Mouse (Mus musculus): ENCODE results near the gene Nono. TPM values are rescaled to one million over a fixed set of nuclear protein-coding genes. Genes with fewer than 3 reads are reported as not detected.

The Nono gene
- polyA plus RNA-seq, 1 experiment from 2014 or later: 242 TPM

Other genes with a start within 250 kb of the Nono start
- gene Snx12, start 206.8 kb upstream of the Nono start, polyA plus RNA-seq (2015; fragmentation: Nextera tagmentation; extraction: Ambion mirVana): 42.2 and 48.0 TPM in 2 replicates
- gene Foxo4, start 174.8 kb upstream of the Nono start, polyA plus RNA-seq (2015; fragmentation: Nextera tagmentation; extraction: Ambion mirVana): 0.88 and 1.0 TPM in 2 replicates
- not detected in 2 replicates for gene Gm614, start 165.3 kb upstream of the Nono start, polyA plus RNA-seq (2015; fragmentation: Nextera tagmentation; extraction: Ambion mirVana)
- 6.1 and 27.4 TPM in 2 replicates for gene Il2rg, start 161.1 kb upstream of the Nono start, polyA plus RNA-seq (2015; fragmentation: Nextera tagmentation; extraction: Ambion mirVana)
- not detected in 2 replicates for gene Gm20489, start 160.3 kb upstream of the Nono start, polyA plus RNA-seq (2015; fragmentation: Nextera tagmentation; extraction: Ambion mirVana)
- gene Med12, start 155.3 kb upstream of the Nono start, polyA plus RNA-seq (2015; fragmentation: Nextera tagmentation; extraction: Ambion mirVana): 21.9 and 23.7 TPM in 2 replicates
- 72.1 and 77.2 TPM in 2 replicates for gene Nlgn3, start 130.2 kb upstream of the Nono start, polyA plus RNA-seq (2015; fragmentation: Nextera tagmentation; extraction: Ambion mirVana)
- gene Gjb1, start 52.9 kb upstream of the Nono start, polyA plus RNA-seq (2015; fragmentation: Nextera tagmentation; extraction: Ambion mirVana): 1.8 and 4.6 TPM in 2 replicates
- 72.3 and 83.4 TPM in 2 replicates for gene Zmym3, start 8.5 kb upstream of the Nono start, polyA plus RNA-seq (2015; fragmentation: Nextera tagmentation; extraction: Ambion mirVana)
- 4.4 and 8.8 TPM in 2 replicates for gene Itgb1bp2, start 19.8 kb downstream of the Nono start, polyA plus RNA-seq (2015; fragmentation: Nextera tagmentation; extraction: Ambion mirVana)
- gene Taf1, start 103.4 kb downstream of the Nono start, polyA plus RNA-seq (2015; fragmentation: Nextera tagmentation; extraction: Ambion mirVana): 12.8 and 13.0 TPM in 2 replicates
- 165 and 168 TPM in 2 replicates for gene Ogt, start 210.7 kb downstream of the Nono start, polyA plus RNA-seq (2015; fragmentation: Nextera tagmentation; extraction: Ambion mirVana)